Mouse (Mus musculus): ENCODE data around the gene Ndufs6. TPM values are rescaled to one million over a fixed set of nuclear protein-coding genes. Genes with fewer than 3 reads are reported as not detected.

Ndufs6 gene
- 305 and 326 TPM in 2 replicates for polyA plus RNA-seq (2014; fragmentation: Nextera tagmentation; extraction: Ambion mirVana)

DNA sequence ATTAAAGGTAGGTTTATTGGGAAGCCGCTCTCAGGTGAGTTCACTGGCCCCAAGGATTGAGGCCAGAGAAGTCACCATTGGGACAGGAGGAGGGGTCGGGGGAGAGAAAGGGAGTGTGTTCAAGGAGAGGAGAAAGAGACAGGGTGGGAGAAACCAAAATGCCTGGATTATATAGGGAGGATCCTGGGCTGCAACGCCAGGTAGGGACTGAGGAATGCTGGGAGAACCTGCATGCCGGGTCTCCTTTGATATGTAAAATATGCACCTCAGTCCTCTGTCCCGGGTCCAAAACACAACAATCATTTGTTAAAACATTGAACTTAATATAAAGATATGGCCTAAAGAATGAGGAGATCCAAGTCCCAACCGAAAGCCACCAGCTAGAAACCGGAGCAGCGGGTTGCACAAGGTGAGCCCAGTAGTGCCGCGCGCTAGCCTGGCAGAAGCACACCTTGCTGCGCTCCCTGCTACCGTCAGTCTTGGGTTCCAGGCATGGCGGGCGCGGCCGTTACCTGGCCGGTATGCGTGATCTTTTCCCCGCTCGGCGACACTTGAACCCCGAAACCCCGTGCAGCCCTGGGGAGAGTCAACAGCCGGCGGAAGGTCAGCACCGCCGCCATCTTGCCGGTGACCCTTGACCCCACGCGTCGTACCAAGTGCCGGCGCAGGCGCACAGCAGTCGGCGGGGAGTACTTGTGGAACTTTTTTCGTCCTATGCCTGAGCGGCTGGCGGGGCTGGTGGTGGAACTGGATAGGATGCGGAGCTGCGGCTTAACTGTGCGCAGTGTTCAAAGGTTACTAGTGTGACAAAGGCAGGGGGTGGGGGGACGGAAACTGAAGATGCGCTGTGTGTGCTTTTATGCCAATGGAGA is at the start of gene Ndufs6, which contains the start of gene Mrpl36:
TSS of gene Ndufs6 (minus strand) at position 716 of the 872 bp plus-strand sequence.
TSS of gene Mrpl36 (plus strand) at position 687 of the 872 bp plus-strand sequence.
- DNase-seq (ENCODE audit: low spot score, missing footprints) (peak; percentile 99), ATAC-seq (ENCODE audit: low FRiP score) (peak; percentile 87)
- H3K9ac ChIP-seq (ENCODE audit: low read length), result peak within 1 kb of the TSS; percentile 83
- H3K36me3 ChIP-seq (ENCODE audit: control insufficient read depth, insufficient read depth, low read length), result no peaks in the 10 kb centered on the region
- H3K4me2 ChIP-seq, result peak within 1 kb of the TSS; percentile 81
- H3K9me3 ChIP-seq (ENCODE audit: control insufficient read depth, low read length), result no peaks in the 10 kb centered on the region
- peak within 1 kb of the TSS; percentile 59 for H3K27ac ChIP-seq (ENCODE audit: low read depth, low read length)
- peak within 1 kb of the TSS; percentile 86 for H3K4me3 ChIP-seq (ENCODE audit: low read depth, low read length)
- under 1% methylated on average over 45 of the region's 45 CpGs for WGBS
- H3K4me1 ChIP-seq (ENCODE audit: control insufficient read depth, insufficient read depth, low read length), result peaks cover 15% of the 10 kb centered on the region
- no peaks in the 10 kb centered on the region for H3K27me3 ChIP-seq (ENCODE audit: control insufficient read depth, insufficient read depth, low read length)

DNA sequence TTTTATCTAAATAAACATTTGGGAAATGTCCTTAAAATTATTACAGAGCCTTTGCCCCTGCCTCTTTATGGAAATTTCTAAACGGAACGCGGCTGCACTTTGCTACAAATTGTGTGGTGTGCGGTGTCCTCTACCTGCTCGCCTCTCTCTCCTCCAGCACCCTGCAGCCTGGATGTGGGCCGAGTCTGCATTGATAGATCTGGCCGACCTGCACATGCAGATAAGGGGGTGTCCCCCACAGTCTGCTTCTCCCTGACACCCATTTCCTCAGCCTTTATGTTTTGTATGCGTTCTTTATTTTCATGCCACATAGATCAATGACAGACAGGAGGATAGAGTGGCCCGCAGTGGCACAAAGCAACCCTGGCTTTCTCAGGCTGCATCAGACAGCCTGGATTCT is 49.3 kb upstream of the Ndufs6 start:
- H3K9me3 ChIP-seq (ENCODE audit: control insufficient read depth, low read length), result no peaks in the 10 kb centered on the region
- no peak for ATAC-seq (ENCODE audit: low FRiP score)
- no peak overlapping the region for H3K9ac ChIP-seq (ENCODE audit: low read length)
- no peak overlapping the region for H3K27ac ChIP-seq (ENCODE audit: low read depth, low read length)
- no peak overlapping the region for H3K4me2 ChIP-seq
- no peak for DNase-seq (ENCODE audit: low spot score, missing footprints)
- H3K36me3 ChIP-seq (ENCODE audit: control insufficient read depth, insufficient read depth, low read length), result no peaks in the 10 kb centered on the region
- no peak overlapping the region for H3K4me3 ChIP-seq (ENCODE audit: low read depth, low read length)
- no peaks in the 10 kb centered on the region for H3K4me1 ChIP-seq (ENCODE audit: control insufficient read depth, insufficient read depth, low read length)
- H3K27me3 ChIP-seq (ENCODE audit: control insufficient read depth, insufficient read depth, low read length), result no peaks in the 10 kb centered on the region
- WGBS, result 89% methylated on average over 9 of the region's 9 CpGs

GRCm38 (mm10) chr13:73374612-73375011 is 46.3 kb upstream of the Ndufs6 start:
- ATAC-seq (ENCODE audit: low FRiP score), result no peak
- no peak overlapping the region for H3K27ac ChIP-seq (ENCODE audit: low read depth, low read length)
- WGBS, result 66% methylated on average over 2 of the region's 2 CpGs

GRCm38 (mm10) chr13:73373367-73373766 is 45.0 kb upstream of the Ndufs6 start:
- H3K9ac ChIP-seq (ENCODE audit: low read length), result no peak overlapping the region
- H3K27me3 ChIP-seq (ENCODE audit: control insufficient read depth, insufficient read depth, low read length), result no peaks in the 10 kb centered on the region
- 69% methylated on average over 4 of the region's 4 CpGs for WGBS
- no peaks in the 10 kb centered on the region for H3K9me3 ChIP-seq (ENCODE audit: control insufficient read depth, low read length)
- no peaks in the 10 kb centered on the region for H3K36me3 ChIP-seq (ENCODE audit: control insufficient read depth, insufficient read depth, low read length)
- no peak overlapping the region for H3K4me2 ChIP-seq
- ATAC-seq (ENCODE audit: low FRiP score) (no peak), DNase-seq (ENCODE audit: low spot score, missing footprints) (no peak)
- no peak overlapping the region for H3K27ac ChIP-seq (ENCODE audit: low read depth, low read length)
- H3K4me3 ChIP-seq (ENCODE audit: low read depth, low read length), result no peak overlapping the region
- no peaks in the 10 kb centered on the region for H3K4me1 ChIP-seq (ENCODE audit: control insufficient read depth, insufficient read depth, low read length)

More at GRCm38 (mm10) chr13:73374612-73375011, 46.3 kb upstream of the Ndufs6 start:
- H3K4me2 ChIP-seq, result no peak overlapping the region
- H3K9ac ChIP-seq (ENCODE audit: low read length), result no peak overlapping the region
- no peaks in the 10 kb centered on the region for H3K4me1 ChIP-seq (ENCODE audit: control insufficient read depth, insufficient read depth, low read length)
- peak; percentile 14 for DNase-seq (ENCODE audit: low spot score, missing footprints)
- no peaks in the 10 kb centered on the region for H3K36me3 ChIP-seq (ENCODE audit: control insufficient read depth, insufficient read depth, low read length)
- no peaks in the 10 kb centered on the region for H3K27me3 ChIP-seq (ENCODE audit: control insufficient read depth, insufficient read depth, low read length)
- H3K9me3 ChIP-seq (ENCODE audit: control insufficient read depth, low read length), result no peaks in the 10 kb centered on the region
- no peak overlapping the region for H3K4me3 ChIP-seq (ENCODE audit: low read depth, low read length)

GRCm38 (mm10) chr13:73357106-73357505 is 28.8 kb upstream of the Ndufs6 start:
- H3K27ac ChIP-seq (ENCODE audit: low read depth, low read length), result no peak overlapping the region
- ATAC-seq (ENCODE audit: low FRiP score), result no peak
- H3K9me3 ChIP-seq (ENCODE audit: control insufficient read depth, low read length), result no peaks in the 10 kb centered on the region
- H3K4me3 ChIP-seq (ENCODE audit: low read depth, low read length), result no peak overlapping the region
- no peak overlapping the region for H3K9ac ChIP-seq (ENCODE audit: low read length)
- H3K4me1 ChIP-seq (ENCODE audit: control insufficient read depth, insufficient read depth, low read length), result no peaks in the 10 kb centered on the region
- H3K27me3 ChIP-seq (ENCODE audit: control insufficient read depth, insufficient read depth, low read length), result no peaks in the 10 kb centered on the region
- no peak for DNase-seq (ENCODE audit: low spot score, missing footprints)
- no peaks in the 10 kb centered on the region for H3K36me3 ChIP-seq (ENCODE audit: control insufficient read depth, insufficient read depth, low read length)
- H3K4me2 ChIP-seq, result no peak overlapping the region
- WGBS, result 86% methylated on average over 3 of the region's 3 CpGs

GRCm38 (mm10) chr13:73352491-73352890 is 24.1 kb upstream of the Ndufs6 start:
- H3K4me1 ChIP-seq (ENCODE audit: control insufficient read depth, insufficient read depth, low read length), result no peaks in the 10 kb centered on the region
- no peak overlapping the region for H3K4me2 ChIP-seq
- no peaks in the 10 kb centered on the region for H3K36me3 ChIP-seq (ENCODE audit: control insufficient read depth, insufficient read depth, low read length)
- H3K9me3 ChIP-seq (ENCODE audit: control insufficient read depth, low read length), result no peaks in the 10 kb centered on the region
- no peaks in the 10 kb centered on the region for H3K27me3 ChIP-seq (ENCODE audit: control insufficient read depth, insufficient read depth, low read length)
- no peak overlapping the region for H3K4me3 ChIP-seq (ENCODE audit: low read depth, low read length)
- no peak overlapping the region for H3K27ac ChIP-seq (ENCODE audit: low read depth, low read length)
- DNase-seq (ENCODE audit: low spot score, missing footprints) (no peak), ATAC-seq (ENCODE audit: low FRiP score) (no peak)
- no peak overlapping the region for H3K9ac ChIP-seq (ENCODE audit: low read length)

DNA sequence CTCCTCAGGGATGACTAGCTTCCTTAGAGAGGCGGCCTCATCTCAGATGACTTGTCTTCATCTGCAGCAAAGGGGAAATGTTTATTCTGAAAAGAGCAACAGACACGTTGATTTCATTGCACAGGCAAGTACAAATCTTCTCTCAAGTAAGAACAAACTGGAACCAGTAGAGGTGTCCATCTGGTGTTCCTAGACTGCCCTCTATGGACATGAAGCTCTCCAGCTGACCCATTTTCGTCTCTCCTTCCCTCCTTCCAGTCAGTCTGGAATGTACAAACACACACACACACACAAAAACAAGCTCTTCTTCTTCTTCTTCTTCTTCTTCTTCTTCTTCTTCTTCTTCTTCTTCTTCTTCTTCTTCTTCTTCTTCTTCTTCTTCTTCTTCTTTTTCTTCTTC is 23.6 kb upstream of the Ndufs6 start:
- no peak overlapping the region for H3K4me3 ChIP-seq (ENCODE audit: low read depth, low read length)
- ATAC-seq (ENCODE audit: low FRiP score) (no peak), DNase-seq (ENCODE audit: low spot score, missing footprints) (no peak)
- H3K9ac ChIP-seq (ENCODE audit: low read length), result no peak overlapping the region
- no peak overlapping the region for H3K27ac ChIP-seq (ENCODE audit: low read depth, low read length)
- no peaks in the 10 kb centered on the region for H3K27me3 ChIP-seq (ENCODE audit: control insufficient read depth, insufficient read depth, low read length)
- H3K4me2 ChIP-seq, result no peak overlapping the region
- no peaks in the 10 kb centered on the region for H3K36me3 ChIP-seq (ENCODE audit: control insufficient read depth, insufficient read depth, low read length)
- H3K4me1 ChIP-seq (ENCODE audit: control insufficient read depth, insufficient read depth, low read length), result no peaks in the 10 kb centered on the region
- H3K9me3 ChIP-seq (ENCODE audit: control insufficient read depth, low read length), result no peaks in the 10 kb centered on the region
- 74% methylated on average over 3 of the region's 3 CpGs for WGBS

DNA sequence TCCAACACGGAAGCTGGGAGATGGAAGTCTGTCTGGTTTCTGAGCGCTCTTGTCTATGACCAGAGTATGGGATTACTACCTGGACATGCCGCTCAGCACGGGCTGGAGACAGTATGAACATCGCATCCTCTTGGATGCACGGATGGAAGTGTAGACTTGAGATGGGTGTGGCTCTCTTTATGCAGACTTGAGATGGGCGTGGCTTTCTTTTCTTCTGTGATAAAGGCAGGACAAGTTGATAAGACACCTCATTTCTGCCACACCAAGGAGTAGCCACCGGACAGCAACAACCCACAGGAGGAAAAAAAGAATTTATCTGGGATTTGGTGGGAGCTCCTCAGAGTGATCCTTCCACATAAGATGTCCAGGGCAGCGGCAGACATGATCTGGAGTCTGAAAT is 22.4 kb upstream of the Ndufs6 start:
- Histone ChIP-seq H3K9me3 (ENCODE audit: control insufficient read depth, low read length) (no peaks in the 10 kb centered on the region), H3K9ac (ENCODE audit: low read length) (no peak overlapping the region), H3K4me2 (no peak overlapping the region), H3K4me1 (ENCODE audit: control insufficient read depth, insufficient read depth, low read length) (no peaks in the 10 kb centered on the region), H3K4me3 (ENCODE audit: low read depth, low read length) (no peak overlapping the region), H3K27me3 (ENCODE audit: control insufficient read depth, insufficient read depth, low read length) (no peaks in the 10 kb centered on the region), H3K27ac (ENCODE audit: low read depth, low read length) (no peak overlapping the region), H3K36me3 (ENCODE audit: control insufficient read depth, insufficient read depth, low read length) (no peaks in the 10 kb centered on the region)
- DNase-seq (ENCODE audit: low spot score, missing footprints), result no peak
- WGBS, result 87% methylated on average over 9 of the region's 9 CpGs
- ATAC-seq (ENCODE audit: low FRiP score), result no peak

- Histone ChIP-seq H3K27me3 (ENCODE audit: control insufficient read depth, insufficient read depth, low read length) (no peaks in the 10 kb centered on the region), H3K4me1 (ENCODE audit: control insufficient read depth, insufficient read depth, low read length) (no peaks in the 10 kb centered on the region), H3K4me2 (no peak overlapping the region), H3K9ac (ENCODE audit: low read length) (no peak overlapping the region), H3K36me3 (ENCODE audit: control insufficient read depth, insufficient read depth, low read length) (no peaks in the 10 kb centered on the region), H3K9me3 (ENCODE audit: control insufficient read depth, low read length) (no peaks in the 10 kb centered on the region), H3K27ac (ENCODE audit: low read depth, low read length) (no peak overlapping the region), H3K4me3 (ENCODE audit: low read depth, low read length) (no peak overlapping the region)
- DNase-seq (ENCODE audit: low spot score, missing footprints), result no peak
- no peak for ATAC-seq (ENCODE audit: low FRiP score)
- 85% methylated on average over 7 of the region's 7 CpGs for WGBS
These were observed 19.7 kb upstream of the Ndufs6 start for GRCm38 (mm10) chr13:73347922-73348650.

Data from midbrain, embryonic 11.5 days (tissue).